Mouse (Mus musculus) hindbrain, postnatal 0 days (tissue): Measurements from ENCODE around the gene Ptbp1. TPM values are rescaled to one million over a fixed set of nuclear protein-coding genes. Genes with fewer than 3 reads are reported as not detected.

Experiments
- ATAC-seq: fragments of 200-750 bp; cut with Nextera tagmentation; 2 replicates; pipeline ENCODE4 v1.8.0; 2017; ENCODE audit warnings: mild to moderate bottlenecking, moderate TSS enrichment, moderate library complexity
- DNase-seq: peaks from one replicate; pipeline ENCODE4 v3.0.0-alpha.2; 2015; ENCODE audit warnings: low spot score
- H3K27ac ChIP-seq: fragments of 300-500 bp; sonication (generic); 2 replicates; pipeline ENCODE4 v1.5.1; 2014; ENCODE audit warnings: mild to moderate bottlenecking
- H3K27me3 ChIP-seq: fragments of 300-500 bp; sonication (generic); 2 replicates; pipeline ENCODE4 v1.6.1; 2014; ENCODE audit warnings: low read length, mixed read lengths; ENCODE audit not compliant: insufficient read depth
- H3K36me3 ChIP-seq: fragments of 300-500 bp; sonication (generic); 2 replicates; pipeline ENCODE4 v1.6.1; 2014; ENCODE audit warnings: low read length, mixed read lengths; ENCODE audit not compliant: insufficient read depth
- H3K4me1 ChIP-seq: fragments of 300-500 bp; sonication (generic); 2 replicates; pipeline ENCODE4 v1.6.1; 2014; ENCODE audit warnings: antibody characterized with exemption, low read length, mixed read lengths; ENCODE audit not compliant: insufficient read depth
- H3K4me2 ChIP-seq: fragments of 300-500 bp; sonication (generic); 2 replicates; pipeline ENCODE4 v1.6.1; 2014; ENCODE audit warnings: low read depth, mild to moderate bottlenecking, low read length, moderate library complexity, mixed read lengths
- H3K4me3 ChIP-seq: fragments of 300-500 bp; sonication (generic); 2 replicates; pipeline ENCODE4 v1.5.1; 2014; ENCODE audit warnings: low read length
- H3K9ac ChIP-seq: fragments of 300-500 bp; sonication (generic); replicated peaks from 2 replicates; pipeline ENCODE4 v1.6.1; 2014; ENCODE audit warnings: mild to moderate bottlenecking, low read length, moderate library complexity, mixed read lengths
- H3K9me3 ChIP-seq: fragments of 300-500 bp; sonication (generic); 2 replicates; pipeline ENCODE4 v1.6.1; 2016; ENCODE audit warnings: low read length, mixed read lengths
- CTCF ChIP-seq: IDR thresholded peaks from 2 replicates; pipeline ENCODE4 v1.5.1; 2016; ENCODE audit warnings: antibody characterized with exemption, control low read depth, low read depth
- WGBS: fragments of 180-500 bp; shearing (Covaris S2); extraction: QIAGEN DNeasy Blood & Tissue Kit; methylation state at CpG from one replicate; pipeline ENCODE4 v1.1.7; 2014; 5-methylcytosine and 5-hydroxymethylcytosine counted together
- polyA plus RNA-seq: library from polyadenylated mRNA; unstranded; fragments of >200 nt; fragmentation: Nextera tagmentation; extraction: Ambion mirVana; gene quantifications from 2 replicates; pipeline ENCODE4 v1.2.1, GENCODE M21; 2015
- total RNA-seq: library from RNA; depleted of rRNA; stranded (reverse); fragments of >200 nt; gene quantifications from 2 replicates; pipeline ENCODE4 v1.2.3, GENCODE M21; 2014

The Ptbp1 gene
- total and polyA plus RNA-seq, 2 experiments from 2014 or later, result 65.5 to 173 TPM

DNA sequence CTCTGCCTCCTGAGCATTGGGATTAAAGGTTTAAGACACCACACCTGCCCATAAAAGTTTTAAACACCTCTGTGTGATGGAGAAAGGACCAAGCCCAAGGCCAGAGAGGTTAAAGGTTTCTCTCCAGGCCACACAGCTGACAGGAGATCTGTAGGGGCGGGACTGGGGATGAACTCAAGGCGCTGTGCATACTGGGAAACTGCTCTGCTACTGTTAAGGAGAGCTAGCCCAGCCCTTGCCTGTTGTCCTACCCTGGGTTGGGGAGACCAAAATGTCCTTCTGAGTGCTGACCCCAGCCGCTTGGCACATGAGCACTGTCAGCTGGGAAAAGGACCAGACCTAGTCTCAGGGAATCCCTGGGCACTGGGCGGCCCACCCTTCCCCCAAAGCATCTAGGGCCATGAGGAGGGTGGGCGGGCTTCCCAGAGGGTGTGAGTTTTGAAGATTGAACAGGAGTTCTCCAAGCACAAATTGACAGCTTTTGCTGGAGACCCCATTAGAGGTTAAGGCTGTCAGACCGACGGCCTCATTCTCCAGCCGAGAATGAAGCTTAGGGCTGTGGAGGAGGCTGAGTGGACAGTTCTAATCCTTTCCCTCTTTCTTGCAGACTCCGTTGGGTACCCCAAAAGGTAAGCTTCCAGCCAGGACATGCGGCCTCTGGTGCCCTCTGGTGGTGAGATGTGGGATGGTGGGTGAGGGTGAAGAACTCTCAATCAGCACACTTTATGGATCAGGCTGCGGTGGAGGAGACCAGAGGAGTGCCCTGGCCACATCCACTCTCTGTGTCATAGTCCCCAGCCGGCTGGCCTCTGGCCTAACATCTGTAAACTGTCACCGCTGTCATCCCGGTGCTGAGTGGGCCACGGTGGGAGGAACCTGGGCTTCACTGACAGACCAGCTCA lies 42.2 kb upstream of the Ptbp1 start:
- TF ChIP-seq CTCF, result peak; percentile 98
- H3K36me3 ChIP-seq, result peaks cover 42% of the 10 kb centered on the region
- H3K9me3 ChIP-seq, result no peaks in the 10 kb centered on the region
- no peaks in the 10 kb centered on the region for H3K4me1 ChIP-seq
- H3K4me2 ChIP-seq, result no peak overlapping the region
- DNase-seq (peak; percentile 85), ATAC-seq (peak; percentile 57)
- H3K9ac ChIP-seq, result no peak overlapping the region
- no peaks in the 10 kb centered on the region for H3K27me3 ChIP-seq
- H3K27ac ChIP-seq, result no peak overlapping the region
- no peak overlapping the region for H3K4me3 ChIP-seq
- WGBS, result 31% methylated on average over 15 of the region's 15 CpGs

DNA sequence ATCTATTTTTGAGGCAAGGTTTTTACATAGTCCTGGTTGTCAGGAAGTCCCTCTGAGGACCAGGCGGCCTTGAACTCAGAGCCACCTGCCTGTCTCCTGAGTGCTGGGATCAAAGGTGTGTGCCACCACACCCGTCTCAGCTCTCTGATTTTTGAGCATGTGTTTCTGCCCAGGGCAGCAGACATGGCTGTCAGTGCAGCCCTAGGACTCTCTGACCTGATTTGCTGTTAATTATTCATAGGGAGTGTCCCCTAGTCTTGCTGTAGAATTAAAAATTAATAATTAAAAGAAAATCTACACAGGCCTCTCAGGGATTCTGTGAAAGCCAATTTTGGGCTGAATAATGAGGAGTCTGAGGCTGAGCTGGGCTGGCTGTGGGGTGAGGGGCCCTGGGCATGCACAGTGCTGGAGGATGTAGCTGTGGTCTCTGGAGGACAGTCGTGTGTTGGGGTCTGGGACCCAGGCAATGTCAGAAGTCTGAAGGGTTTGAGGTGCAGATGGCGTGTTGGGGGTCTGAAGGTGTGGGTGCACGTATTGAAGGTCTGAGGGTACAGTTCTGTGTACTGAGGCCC lies 39.9 kb upstream of the Ptbp1 start:
- 81% methylated on average over 5 of the region's 5 CpGs for WGBS
- no peak overlapping the region for H3K27ac ChIP-seq
- DNase-seq (no peak), ATAC-seq (peak; percentile 27; the same call in 1 of the 2 replicates)
- H3K4me3 ChIP-seq, result no peak overlapping the region
- H3K9ac ChIP-seq, result no peak overlapping the region
- TF ChIP-seq CTCF, result no peak
- no peaks in the 10 kb centered on the region for H3K4me1 ChIP-seq
- H3K9me3 ChIP-seq, result no peaks in the 10 kb centered on the region
- H3K27me3 ChIP-seq, result no peaks in the 10 kb centered on the region
- H3K4me2 ChIP-seq, result no peak overlapping the region
- peaks cover 33% of the 10 kb centered on the region for H3K36me3 ChIP-seq

DNA sequence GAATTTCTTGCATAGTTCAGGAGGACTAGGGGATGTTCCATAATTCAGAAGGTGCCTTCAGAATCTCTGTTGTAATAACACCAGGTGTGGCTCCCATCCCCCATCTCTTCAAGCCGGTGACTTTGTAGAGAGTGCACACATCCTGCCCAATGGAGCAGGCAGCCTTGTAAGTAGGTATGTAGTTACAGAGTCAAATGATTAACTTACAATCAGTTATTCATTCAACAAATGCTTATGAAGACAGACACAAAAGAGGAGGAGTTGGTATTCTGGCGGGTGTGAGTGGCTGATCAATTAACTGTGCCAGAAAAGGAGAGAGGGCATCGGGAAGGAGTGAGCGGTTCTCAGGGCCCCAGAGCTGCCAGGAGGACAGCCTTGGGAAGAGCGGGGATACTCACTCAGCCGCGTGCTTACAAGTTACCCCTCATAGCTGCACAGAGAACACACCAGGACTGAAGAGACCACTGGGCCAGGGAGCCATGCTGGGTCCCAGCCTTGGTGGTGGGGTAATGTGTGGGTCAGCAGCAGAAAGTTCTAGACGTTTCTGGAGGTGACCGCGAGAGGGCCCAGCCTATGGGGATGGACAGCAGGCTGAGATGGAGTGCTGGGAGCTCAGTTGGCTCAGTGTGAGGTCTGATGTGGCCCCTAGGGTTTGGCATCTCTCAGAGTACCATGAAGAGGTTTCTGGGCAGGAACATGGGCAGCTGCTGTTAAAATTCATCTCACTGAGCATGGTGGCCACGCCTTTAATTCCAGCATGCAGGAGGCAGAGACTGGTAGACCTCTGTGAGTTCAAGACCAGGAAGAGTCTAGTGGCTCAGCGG lies 38.3 kb upstream of the Ptbp1 start:
- Histone ChIP-seq H3K27me3 (no peaks in the 10 kb centered on the region), H3K9me3 (no peaks in the 10 kb centered on the region), H3K36me3 (peaks cover 35% of the 10 kb centered on the region), H3K4me3 (no peak overlapping the region), H3K27ac (no peak overlapping the region), H3K4me1 (no peaks in the 10 kb centered on the region), H3K4me2 (no peak overlapping the region), H3K9ac (no peak overlapping the region)
- no peak for ATAC-seq
- WGBS, result 83% methylated on average over 12 of the region's 12 CpGs
- no peak for DNase-seq
- TF ChIP-seq CTCF, result no peak

DNA sequence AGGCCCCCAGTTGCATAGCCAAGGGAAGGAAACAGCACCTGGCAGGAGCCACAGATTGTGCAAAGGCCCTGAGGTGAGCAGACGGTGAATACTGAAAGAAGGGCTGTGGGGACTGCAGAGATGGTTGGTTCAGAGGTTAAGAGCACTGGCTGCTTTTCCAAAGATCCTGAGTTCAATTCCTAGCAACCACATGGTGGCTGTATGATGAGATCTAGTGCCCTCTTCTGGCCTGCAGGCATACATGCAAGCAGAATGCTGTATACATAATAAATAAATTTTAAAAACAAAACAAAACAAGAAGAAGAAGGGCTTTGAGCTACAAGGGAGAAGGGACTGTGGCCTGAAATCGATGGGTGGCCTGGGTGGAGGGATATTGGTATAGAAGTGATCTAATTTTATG lies 37.1 kb upstream of the Ptbp1 start:
- peaks cover 33% of the 10 kb centered on the region for H3K36me3 ChIP-seq
- H3K4me1 ChIP-seq, result no peaks in the 10 kb centered on the region
- H3K27me3 ChIP-seq, result no peaks in the 10 kb centered on the region
- peak; percentile 62 for TF ChIP-seq CTCF
- ATAC-seq, result no peak
- no peaks in the 10 kb centered on the region for H3K9me3 ChIP-seq
- H3K27ac ChIP-seq, result no peak overlapping the region
- 77% methylated on average over 2 of the region's 2 CpGs for whole genome bisulfite sequencing
- H3K4me2 ChIP-seq, result no peak overlapping the region
- H3K4me3 ChIP-seq, result no peak overlapping the region
- no peak for DNase-seq
- no peak overlapping the region for H3K9ac ChIP-seq

DNA sequence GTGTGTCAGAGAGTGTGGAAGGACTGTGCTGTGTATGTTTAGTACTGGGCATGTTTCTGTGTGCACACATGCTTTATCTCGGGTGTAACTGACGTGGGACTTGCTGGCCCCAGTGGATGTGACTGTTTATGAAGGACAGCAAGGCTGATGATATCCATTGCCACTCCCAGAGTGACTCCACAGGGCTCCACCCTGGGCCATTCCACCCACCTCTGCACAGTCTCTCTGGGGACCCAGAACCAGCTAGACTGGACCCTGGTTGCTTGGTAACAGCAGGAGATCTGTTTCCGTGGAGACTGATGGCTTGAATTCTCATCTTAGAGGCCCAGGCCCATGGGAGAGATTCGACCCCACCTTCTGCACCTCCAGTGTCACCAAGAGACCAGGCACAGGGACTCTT lies 36.0 kb upstream of the Ptbp1 start:
- H3K4me1 ChIP-seq, result no peaks in the 10 kb centered on the region
- H3K36me3 ChIP-seq, result peaks cover 29% of the 10 kb centered on the region
- TF ChIP-seq CTCF, result no peak
- no peak overlapping the region for H3K27ac ChIP-seq
- no peak overlapping the region; the same call in 1 of the 2 replicates for H3K9ac ChIP-seq
- 63% methylated on average over 4 of the region's 4 CpGs for WGBS
- no peaks in the 10 kb centered on the region for H3K27me3 ChIP-seq
- ATAC-seq, result no peak
- no peak overlapping the region for H3K4me2 ChIP-seq
- no peak for DNase-seq
- H3K4me3 ChIP-seq, result no peak overlapping the region
- no peaks in the 10 kb centered on the region for H3K9me3 ChIP-seq

DNA sequence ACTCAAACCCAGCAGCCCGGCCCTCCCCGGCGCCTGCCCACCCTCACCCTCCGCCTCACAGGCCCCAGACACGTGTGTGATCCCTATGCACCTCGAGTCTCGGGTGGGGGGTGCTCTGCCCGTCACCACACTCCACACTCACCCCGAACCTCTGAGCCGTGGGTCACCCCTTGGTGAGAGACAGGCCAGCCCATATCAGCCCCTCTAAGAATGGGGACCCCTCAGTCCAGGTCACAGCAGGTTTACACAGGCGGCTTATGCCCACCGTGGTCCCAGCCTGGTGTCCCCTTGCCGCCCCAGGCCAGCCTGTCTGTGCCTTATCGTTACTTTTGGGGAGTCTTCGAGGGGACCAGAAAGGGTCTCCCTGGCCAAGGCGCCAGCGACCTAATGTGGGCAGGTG lies 34.6 kb upstream of the Ptbp1 start:
- DNase-seq (no peak), ATAC-seq (peak; percentile 24; the same call in 1 of the 2 replicates)
- Histone ChIP-seq H3K9ac (no peak overlapping the region), H3K4me2 (no peak overlapping the region), H3K9me3 (no peaks in the 10 kb centered on the region), H3K27ac (no peak overlapping the region), H3K4me3 (no peak overlapping the region), H3K36me3 (peaks cover 29% of the 10 kb centered on the region), H3K27me3 (no peaks in the 10 kb centered on the region), H3K4me1 (no peaks in the 10 kb centered on the region)
- WGBS, result 90% methylated on average over 17 of the region's 17 CpGs
- TF ChIP-seq CTCF, result no peak
